Mouse (Mus musculus): ENCODE data around the gene Atp13a3.
"Not testable (repeated sequence)": the region's sequence is repeated elsewhere in the genome, so short reads cannot be mapped to it uniquely, and the experiment has no call there.

Atp13a3 gene

DNA sequence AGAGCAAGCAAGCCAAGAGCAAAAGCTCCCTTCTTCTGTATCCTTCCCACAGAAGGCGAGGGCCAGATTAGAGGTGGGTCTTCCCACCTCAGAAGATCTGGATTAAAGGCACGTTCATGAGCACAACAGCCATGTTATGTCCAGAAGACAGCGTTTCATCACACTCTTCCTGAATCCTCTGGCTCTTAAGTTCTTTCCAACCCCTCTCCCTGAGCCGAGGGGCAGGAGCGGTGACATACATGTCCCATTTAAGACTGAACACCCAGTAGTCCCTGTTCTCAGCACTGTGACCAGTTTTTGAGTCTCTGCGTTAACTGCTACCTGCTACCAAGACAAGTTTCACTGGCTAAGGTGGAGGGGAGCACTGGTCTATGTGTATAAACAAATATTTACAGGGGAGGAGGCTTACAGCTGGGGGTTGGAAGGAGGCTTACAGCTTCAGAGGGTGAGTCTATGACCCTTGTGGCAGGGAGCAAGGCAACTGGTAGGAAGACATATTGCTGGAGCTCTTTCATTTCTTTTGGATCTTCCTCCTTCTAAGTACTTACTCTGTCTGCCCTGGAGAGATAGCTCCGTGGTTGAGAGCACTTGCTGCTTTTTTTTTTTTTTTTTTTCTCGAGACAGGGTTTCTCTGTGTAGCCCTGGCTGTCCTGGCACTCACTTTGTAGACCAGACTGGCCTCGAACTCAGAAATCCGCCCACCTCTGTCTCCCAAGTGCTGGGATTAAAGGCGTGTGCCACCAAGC is at the start of gene Atp13a3:
Atp13a3 (minus strand) TSS at position 51 of the 746 bp plus-strand sequence.
- DNase-seq: no peak

DNA sequence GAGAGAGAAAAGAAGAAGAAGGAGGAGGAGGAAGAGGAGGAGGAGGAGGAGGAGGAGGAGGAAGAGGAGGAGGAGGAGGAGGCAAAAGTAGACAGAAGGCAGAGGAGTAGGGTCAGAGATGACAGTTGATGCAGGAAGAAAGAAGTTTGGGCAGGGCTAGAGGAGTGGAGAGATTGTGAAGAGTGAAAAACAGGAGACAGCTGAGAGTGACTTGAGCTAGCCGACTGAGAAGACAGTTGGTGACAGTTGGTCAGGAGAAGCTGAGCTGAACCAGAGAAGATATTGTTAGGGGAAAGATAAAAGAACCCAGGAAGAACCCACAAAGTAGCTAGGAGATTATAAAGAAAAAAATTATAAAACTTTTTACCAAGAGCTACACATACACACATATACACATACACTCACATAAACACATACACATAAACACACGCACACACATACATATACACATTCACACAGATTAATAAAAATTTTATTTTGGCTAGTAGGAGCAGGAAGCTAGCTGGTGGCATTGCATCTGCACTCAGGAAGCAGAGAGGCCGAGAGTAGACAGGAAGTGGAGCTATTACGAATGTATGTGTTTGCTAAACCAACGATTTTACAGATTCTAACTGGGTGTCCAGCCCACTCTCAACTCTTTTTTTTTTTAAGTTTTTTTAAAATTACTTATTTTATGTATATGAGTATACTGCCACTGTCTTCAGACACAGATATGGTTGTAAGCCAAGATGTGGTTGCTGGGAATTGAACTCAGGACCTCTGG is 47.6 kb upstream of the Atp13a3 start:
- DNase-seq: no peak

DNA sequence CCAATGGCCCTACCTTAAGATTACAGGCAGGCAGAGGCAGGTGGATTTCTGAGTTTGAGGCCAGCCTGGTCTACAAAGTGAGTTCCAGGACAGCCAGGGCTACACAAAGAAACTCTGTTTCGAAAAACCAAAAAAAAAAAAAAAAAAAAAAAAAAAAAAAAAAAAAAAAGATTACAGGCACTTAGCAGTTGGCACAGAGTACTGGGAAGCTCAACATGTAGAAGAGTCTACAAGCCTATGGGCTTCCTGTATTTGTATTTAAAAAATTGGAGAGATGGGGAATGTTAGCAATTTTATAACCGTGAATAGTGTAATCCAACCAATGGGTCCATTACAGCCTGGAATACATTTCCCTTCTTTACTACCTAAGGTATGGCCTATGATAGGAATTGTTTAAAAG is 45.4 kb upstream of the Atp13a3 start:
- DNase-seq: not testable (repeated sequence)

DNA sequence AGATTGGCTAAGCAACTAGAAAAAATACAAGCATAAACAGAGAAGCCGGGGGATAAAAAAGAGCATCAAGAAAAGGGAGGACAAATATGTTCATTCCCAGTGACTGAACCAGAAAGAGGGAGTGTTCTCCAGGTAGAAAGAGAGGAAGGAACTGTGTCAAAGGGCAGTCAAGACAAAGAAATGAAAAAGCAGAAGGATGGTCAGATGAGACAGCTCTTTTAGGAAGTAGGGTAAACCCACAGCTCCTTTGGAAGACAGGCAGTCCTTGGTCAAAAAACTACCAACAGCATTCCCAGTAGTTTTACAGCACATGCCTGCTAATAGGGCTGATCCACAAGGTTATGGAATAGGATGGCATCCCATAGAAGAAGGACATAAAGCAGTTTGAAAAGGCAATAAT is 43.2 kb upstream of the Atp13a3 start:
- no peak for DNase-seq

DNA sequence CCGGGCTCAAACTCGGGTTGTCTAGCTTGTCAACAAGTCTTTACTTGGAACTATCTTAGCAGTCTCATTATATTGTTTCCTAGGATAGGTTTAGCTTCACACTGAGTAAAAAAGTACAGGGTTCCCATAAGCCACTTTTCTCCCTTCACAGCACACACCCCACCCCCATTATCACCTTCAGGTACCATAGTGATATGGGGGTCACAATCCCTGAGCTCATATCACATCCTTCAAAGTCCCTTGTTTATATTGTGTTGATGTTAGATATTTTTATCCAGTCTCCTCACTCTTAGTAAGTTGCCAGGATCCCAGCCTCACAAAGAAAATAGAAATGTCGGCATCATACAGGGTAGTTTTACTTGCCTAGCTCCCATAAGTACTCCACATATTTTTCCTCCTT is 42.4 kb upstream of the Atp13a3 start:
- DNase-seq: no peak

DNA sequence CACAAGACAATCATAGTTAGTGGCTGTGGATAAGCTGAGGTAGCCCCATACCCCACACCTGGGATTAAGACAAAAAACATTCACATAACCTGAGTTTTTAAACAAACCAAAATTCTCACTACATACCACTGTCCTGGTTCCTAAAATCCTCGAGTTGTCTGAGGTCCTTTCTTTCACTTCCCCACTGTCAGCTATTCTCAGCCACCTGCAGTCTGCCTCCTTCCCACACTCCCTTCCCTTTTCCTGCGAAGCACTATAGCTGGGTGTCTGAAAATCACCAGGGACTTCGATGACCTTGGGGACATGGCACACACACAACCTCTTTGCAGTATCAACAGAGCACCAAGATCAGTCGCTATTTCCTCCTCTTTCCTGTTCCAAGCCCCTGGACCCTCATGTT is 41.9 kb upstream of the Atp13a3 start:
- no peak for DNase-seq

DNA sequence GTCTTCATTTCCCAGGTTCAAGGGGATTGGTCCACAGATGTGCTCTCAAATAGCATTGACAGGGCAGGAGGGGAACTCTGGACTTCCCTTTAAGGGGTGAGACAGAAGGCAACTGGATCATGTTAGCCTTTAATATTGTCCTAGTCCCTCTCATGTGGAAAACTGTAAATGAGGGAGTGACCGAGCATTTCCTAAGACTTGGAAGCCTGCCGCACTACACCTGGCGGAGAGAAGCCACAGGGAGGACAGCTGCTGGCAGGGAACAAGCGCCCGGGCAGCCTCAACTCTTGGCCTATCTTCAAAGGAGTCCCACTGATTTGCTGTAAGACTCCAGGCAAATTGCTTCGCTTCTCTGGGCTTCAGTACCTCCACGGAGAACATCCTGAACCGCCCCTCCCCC is 37.6 kb upstream of the Atp13a3 start:
- DNase-seq: no peak

DNA sequence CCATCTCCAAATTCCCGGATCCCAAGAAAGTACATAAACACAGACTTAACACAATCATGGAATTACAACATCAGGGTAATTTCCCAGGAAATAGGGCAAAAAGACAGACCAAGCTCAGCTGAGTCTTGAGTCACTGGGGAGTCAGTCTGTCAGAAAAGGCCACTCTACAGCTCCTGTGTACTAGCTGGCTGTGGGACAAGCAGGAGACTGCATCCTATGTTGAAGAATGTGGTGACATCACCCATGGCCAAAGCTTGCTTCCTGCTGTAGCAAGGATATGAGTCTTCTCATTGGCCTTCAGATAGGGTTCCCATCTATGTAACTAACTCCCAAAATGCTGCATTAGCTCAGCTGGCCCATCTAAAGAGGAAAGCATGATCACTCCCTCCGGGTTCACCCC is 36.7 kb upstream of the Atp13a3 start:
- DNase-seq: no peak

DNA sequence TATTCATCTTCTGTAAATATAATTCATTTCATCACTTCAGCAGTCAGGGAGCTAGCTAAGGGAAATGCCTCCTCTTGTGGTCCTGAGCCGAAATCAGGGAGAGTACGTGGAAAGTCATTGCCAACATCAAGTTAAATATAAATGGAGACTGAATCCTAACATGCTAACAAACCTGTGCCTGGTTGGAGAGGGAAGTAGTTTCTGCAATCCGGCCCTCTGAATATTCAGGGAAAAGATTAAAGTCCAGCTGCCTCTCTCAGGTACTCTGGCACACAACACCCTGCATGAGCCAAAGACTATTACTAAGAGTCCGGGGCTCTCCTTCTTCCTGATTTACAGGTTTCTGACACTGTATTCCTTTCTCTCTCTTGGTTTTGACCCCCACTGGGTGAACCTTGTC is 35.6 kb upstream of the Atp13a3 start:
- DNase-seq: no peak

DNA sequence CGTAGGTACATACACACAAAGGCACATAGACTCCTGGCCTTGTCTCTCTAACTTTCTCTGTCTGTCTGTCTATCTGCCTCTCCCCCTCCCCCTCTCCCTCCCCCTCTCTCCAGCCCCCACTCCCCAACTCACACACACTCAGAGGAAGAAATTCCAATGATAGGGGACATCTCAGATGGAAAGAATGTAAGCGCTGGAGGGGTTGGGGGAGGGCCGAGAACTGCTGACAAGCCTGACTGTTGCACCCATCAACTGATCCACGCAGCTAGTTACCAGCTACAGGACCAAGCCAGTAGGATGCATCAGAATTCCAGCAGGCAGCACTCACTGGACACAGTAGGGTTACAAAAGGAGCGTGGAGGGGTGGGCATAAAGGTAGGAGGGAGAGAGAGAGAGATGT is 34.1 kb upstream of the Atp13a3 start:
- no peak for DNase-seq

DNA sequence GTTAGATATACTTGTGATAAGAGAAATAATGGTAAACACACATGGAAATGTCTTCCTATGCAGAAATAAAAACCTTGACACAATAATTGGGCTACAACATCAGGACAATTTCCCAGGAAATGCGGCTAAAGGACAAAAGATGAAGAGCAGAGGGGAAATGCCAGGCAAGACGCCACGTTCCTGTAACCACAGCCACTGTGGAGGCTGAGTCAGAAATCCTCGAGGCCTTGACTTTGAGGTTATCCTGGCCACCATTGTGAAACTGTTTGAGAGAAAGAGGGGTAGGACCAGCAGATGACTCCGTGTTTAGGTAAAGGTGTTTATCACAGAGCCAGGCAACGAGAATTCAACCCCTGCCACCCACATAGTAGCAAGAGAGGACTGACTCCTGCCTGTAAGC is 33.6 kb upstream of the Atp13a3 start:
- no peak for DNase-seq

DNA sequence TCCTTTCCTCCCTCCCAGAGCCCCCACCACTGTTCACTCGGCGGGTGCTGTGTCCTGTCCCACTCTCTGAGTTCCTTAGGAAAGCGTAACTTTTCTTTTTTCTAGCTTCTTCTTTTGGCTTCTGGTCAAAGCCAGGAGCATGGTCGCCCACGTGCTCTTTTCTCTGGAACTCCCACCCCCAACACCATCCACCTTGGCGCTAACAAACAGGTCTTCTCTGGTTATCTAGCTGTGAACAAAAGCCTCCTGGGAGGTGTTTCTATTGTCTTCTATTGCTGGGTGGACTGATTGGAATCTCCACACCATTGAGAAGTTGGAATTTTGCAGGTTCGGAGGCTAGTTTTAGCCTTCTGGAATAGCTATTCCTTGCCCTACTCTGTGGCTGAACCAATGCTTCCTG is 30.5 kb upstream of the Atp13a3 start:
- no peak for DNase-seq

DNA sequence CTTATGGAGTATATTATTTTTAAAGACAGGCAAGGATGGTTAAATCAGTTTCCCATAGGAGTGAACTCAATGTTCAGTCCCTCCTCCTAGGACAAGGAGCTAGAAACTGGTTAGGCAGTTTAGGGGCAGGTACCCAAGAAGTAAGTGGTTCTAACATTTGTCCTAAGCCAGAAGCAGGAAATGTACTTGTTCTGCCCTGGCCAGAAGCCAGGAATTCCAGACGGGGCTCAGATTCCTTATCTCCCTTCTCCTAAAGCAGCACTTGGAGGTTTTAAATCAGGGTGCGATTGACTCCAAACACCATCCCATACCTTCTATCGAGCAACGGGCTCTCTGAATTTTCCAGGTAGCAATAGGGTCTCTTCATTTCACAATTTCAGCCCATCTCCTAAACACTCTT is 29.6 kb upstream of the Atp13a3 start:
- DNase-seq: no peak

DNA sequence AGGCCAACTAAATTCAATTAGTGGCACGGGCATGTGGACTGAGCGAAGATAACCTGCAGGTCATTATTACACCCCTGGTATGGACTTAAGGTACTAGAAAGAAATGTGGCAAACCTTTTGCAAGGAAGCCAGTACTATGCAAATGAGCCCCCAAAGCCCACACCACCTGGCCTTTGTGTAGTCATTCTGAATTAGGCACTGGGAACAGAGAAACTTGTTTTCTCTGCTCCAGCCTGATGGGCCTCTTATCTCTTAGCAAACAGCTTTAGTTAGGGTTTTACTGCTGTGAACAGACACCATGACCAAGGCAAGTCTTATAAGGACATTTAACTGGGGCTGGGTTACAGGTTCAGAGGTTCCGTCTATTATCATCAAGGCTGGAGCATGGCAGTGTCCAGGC is 27.4 kb upstream of the Atp13a3 start:
- DNase-seq: no peak

DNA sequence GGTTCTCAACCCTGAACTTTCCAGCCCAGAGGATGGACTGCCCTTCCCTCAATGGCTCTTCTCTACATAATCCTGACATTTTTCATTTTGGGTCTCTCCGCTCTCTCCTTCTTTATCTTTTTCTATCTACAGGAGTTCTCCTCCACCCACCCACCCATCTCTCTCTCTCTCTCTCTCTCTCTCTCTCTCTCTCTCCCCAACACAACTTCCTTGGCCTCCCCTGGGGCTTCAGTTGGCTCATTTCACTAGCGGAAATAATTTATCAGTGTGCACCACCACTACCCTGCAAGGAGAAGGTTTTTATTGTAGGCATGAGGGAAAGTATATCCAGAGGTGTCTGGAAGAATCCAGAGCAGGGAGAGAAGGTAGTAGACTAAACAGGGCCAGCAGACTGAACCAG is 26.3 kb upstream of the Atp13a3 start:
- DNase-seq: no peak

DNA sequence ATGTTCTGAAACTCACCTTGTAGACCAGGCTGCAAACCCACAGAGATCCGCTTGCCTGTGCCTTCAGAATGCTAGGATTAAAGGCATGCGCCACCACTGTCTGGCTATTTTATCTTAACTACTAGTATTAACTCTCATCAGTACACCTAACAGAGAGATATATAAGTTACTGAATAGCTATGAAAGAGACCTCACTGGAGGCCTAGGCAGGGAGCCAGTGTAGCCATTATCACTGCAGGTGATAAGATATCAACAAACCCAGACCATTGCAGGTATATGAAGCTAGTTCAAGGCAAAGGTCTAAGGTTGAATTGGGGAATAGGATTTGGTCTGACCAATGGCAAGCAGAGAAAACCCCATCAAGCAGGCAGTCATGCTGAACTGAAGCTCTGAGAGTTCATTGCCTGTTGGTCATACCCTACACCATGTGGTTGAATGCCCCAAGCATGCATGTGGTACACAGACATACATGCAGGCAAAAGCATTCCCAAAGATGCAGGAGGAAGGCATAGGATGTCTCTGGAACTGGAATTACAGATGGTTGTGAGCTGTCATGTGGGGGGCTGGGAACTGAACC is 24.8 kb upstream of the Atp13a3 start:
- no peak for DNase-seq

DNA sequence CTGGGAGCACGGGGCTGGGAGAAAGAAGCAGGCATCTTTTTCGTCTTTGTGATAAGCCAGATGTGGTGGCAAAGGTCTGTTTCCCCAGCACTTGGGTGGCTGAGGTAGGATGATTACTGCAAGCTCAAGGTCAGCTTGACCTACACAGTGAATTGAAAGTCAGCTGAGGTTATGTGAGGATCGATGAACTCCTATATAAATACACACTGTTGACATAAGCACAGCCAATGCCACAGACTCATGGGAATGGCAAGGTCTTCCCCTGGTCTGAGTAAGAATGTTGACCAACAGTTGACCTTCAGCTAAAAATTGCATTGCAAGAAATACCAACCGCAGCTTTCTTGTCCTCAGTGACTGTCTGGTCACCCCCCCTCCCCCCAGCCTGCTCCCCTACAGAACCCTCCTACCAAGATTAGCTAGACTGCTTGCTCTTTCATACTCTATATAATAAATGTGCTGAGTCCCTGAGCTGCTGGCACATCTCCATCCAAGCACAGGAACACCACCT is 23.0 kb upstream of the Atp13a3 start:
- DNase-seq: no peak

DNA sequence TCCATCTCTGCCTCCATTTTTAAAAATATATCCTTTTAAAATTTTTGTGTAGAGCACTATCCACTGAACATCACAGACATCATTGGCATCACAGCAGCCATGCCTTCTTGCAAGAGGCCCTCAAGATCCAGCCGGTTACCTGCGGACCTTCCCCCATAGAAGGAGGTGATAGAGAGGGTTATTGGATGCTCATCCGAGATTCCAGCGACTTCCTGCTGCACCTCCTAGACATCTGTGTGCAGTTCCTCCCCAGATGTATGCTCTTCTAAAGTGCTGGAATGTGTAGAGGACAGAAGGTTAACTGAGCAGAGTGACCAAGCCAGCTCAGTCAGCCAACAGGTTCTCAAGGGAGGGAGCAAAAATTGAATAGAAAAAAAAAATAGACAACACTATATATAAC is 21.7 kb upstream of the Atp13a3 start:
- no peak for DNase-seq

DNA sequence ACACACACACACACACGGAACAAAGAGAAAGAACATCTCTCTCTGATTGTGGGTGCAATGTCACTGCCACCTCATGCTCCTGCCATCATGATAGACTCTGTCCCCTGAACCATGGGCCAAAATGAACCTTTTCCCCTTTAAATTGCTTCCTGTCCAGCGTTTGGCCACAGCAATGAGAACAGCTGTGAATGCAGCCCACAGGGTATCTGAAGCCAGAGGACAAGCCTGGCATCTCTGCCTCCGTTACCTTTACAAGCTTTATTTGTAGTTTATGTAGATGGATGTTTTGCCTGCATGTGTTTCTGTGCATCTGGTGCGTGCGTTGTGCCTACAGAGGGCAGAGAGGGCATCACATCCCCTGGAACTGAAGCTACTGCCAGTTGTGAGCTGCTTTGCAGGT is 21.2 kb upstream of the Atp13a3 start:
- DNase-seq: no peak

DNA sequence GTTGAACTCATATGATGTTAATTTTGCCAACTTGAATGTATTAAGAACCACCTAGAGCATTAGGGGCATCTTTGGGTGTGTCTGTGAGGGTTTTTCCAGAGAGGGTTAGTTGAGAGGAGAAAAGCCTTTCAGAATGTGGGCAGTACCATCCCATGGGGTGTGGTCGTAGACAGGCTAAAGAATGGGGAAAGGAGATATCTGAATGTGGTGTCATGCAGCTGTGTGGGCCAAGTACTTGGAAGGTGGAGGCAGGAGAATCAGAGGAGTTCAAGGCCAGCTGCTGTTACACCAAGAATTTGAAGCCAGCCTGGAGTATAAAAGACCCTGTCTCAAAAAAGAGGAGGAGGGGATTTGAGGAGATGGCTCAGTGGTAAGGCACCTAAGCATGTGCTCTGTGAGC is 20.2 kb upstream of the Atp13a3 start:
- no peak for DNase-seq

DNA sequence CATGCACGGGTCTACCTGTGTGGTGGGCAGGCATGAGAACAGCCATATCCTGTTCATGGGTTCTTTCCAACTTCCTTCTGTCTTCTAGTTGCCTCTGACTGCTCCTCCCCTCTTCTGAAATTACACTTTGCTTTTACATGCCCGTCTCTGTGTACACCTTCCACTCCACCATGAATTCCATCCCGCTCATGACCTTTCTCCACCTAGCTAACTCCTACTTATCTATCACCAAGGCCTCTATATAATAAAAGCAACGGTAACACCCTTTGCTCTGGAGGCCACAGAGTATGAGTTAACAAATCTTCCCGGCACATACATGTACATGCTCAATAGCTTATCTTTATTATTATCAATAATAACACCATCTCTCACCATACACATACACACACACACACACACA is 18.3 kb upstream of the Atp13a3 start:
- DNase-seq: no peak

DNA sequence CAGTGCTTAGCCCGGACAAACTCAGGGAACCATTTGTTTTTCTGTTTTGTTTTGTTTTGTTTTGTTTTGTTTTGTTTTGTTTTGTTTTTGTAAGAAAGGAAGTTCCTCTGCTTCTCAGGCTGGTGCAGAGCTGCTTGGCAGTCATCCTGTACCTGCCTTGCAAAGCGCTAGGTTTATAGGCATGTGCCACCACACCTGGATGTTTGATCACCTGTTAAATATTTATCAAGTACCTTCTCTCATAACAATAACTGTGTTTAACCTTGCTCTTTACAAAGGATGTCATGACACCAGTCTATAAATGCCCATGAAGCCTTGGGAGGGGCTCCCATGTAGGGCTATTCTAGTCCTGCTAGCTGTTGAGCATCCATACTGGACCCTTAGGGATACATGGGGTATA is 10.9 kb upstream of the Atp13a3 start:
- DNase-seq: no peak

DNA sequence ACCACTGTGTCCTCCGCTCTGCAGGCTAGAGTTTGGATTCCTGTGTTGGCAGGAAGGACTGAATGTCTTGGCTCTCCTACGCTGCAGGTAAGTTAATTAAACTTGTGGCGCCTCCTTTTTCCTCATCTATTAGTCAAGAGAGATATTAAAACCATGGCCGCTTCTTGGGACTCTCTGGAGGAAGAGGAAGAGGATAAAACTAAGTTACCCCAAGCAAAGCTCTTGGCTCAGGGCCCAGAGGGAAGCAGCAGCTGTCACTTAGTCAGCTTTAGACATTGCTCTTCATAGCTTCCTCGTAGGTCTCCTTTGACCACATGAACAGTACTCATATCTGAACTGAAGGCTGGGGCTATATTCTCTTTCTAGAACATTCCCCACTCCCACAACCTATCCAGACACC is 10.5 kb upstream of the Atp13a3 start:
- no peak for DNase-seq

DNA sequence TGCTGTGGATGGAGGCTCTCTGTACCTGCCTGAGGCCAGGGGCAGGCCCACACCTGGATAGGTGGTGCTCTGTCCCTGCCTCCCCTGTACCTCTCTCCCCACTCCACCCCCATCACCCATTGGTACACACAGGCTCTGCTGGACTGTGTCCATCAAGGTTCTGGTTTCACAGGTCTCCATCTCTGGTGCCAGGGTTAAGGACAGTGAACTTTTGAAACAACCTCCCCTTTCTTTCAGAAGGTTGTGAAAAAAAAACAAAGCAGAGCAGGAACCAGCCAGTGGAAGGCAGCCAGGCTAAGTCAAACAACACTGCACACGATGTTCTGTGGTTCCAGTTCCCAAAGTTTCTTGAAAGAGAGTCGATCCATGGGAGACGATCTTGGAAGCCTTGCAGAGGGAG is 6.9 kb upstream of the Atp13a3 start:
- no peak for DNase-seq
